ENCODE assay signal across 15 mouse cellular contexts in genomic region chr8:10793670-10794366, GRCm38 (mm10).
DNase-seq lines count a peak whose midpoint lies in the region; ATAC-seq and TF ChIP-seq lines count a peak whose summit lies in the region.
"Had no signal": no experiment of that assay in that cellular context is flagged by ENCODE, and none has a peak within 500 bp of the region (broad histone marks: within the 10 kb centered on the region; RNA-seq: fewer than 3 reads in every experiment).

No protein-coding gene starts in this region.

- no peaks in the 10 kb centered on the region for H3K36me3 ChIP-seq in embryonic facial prominence, embryonic 10.5 days (replicated peaks)
- H3K36me3 ChIP-seq in forebrain, embryonic 13.5 days (ENCODE audit: poor library complexity, severe bottlenecking) = no peaks in the 10 kb centered on the region
- H3K36me3 ChIP-seq in hindbrain, embryonic 14.5 days (replicated peaks; ENCODE audit: control insufficient read depth, insufficient read depth) = no peaks in the 10 kb centered on the region
- H3K36me3 ChIP-seq in midbrain, embryonic 14.5 days (ENCODE audit: control insufficient read depth, insufficient read depth, low read length) = no peaks in the 10 kb centered on the region
- H3K36me3 ChIP-seq in intestine, postnatal 0 days (ENCODE audit: control insufficient read depth, insufficient read depth) = no peaks in the 10 kb centered on the region
- H3K36me3 ChIP-seq: embryonic facial prominence, embryonic 12.5 days had no signal

- H3K27me3 ChIP-seq in embryonic facial prominence, embryonic 10.5 days (replicated peaks; ENCODE audit: low read depth, poor library complexity, severe bottlenecking) = 0 out of 2 replicates have a peak, but pooled peaks cover 3% of the 10 kb centered on the region
- H3K27me3 ChIP-seq in forebrain, embryonic 13.5 days = no peaks in the 10 kb centered on the region; the same call in 1 of the 2 replicates
- no peaks in the 10 kb centered on the region for H3K27me3 ChIP-seq in hindbrain, embryonic 14.5 days (ENCODE audit: control insufficient read depth, insufficient read depth, low read length)
- H3K27me3 ChIP-seq in midbrain, embryonic 14.5 days (ENCODE audit: control insufficient read depth, insufficient read depth, low read length) = no peaks in the 10 kb centered on the region
- no peaks in the 10 kb centered on the region for H3K27me3 ChIP-seq in intestine, postnatal 0 days (replicated peaks; ENCODE audit: control insufficient read depth, insufficient read depth, low read length)
- H3K27me3 ChIP-seq: embryonic facial prominence, embryonic 12.5 days had no signal

- H3K4me3 ChIP-seq in embryonic facial prominence, embryonic 10.5 days = no peak overlapping the region
- no peak overlapping the region for H3K4me3 ChIP-seq in forebrain, embryonic 13.5 days
- H3K4me3 ChIP-seq in hindbrain, embryonic 14.5 days (replicated peaks; ENCODE audit: low read length) = no peak overlapping the region
- H3K4me3 ChIP-seq in midbrain, embryonic 14.5 days (replicated peaks; ENCODE audit: low read depth, low read length) = no peak overlapping the region
- H3K4me3 ChIP-seq in intestine, postnatal 0 days (ENCODE audit: low read depth, low read length) = no peak overlapping the region
- H3K4me3 ChIP-seq: embryonic facial prominence, embryonic 12.5 days had no signal

- H3K4me1 ChIP-seq in embryonic facial prominence, embryonic 10.5 days = peaks cover 9% of the 10 kb centered on the region
- H3K4me1 ChIP-seq in forebrain, embryonic 13.5 days = peaks cover 21% of the 10 kb centered on the region
- H3K4me1 ChIP-seq in hindbrain, embryonic 14.5 days (replicated peaks; ENCODE audit: control insufficient read depth, insufficient read depth, low read length) = peaks cover 12% of the 10 kb centered on the region; the same call in 1 of the 2 replicates
- peaks cover 11% of the 10 kb centered on the region for H3K4me1 ChIP-seq in midbrain, embryonic 14.5 days (ENCODE audit: control insufficient read depth, insufficient read depth, low read length)
- H3K4me1 ChIP-seq in intestine, postnatal 0 days (replicated peaks; ENCODE audit: control insufficient read depth, insufficient read depth, low read length) = no peaks in the 10 kb centered on the region
- H3K4me1 ChIP-seq: embryonic facial prominence, embryonic 12.5 days had no signal

- peak overlapping the region; percentile 21 for H3K4me2 ChIP-seq in forebrain, embryonic 13.5 days
- 0 out of 2 replicates have a peak overlapping the region, but pooled peaks have one; percentile 12 for H3K4me2 ChIP-seq in hindbrain, embryonic 14.5 days (replicated peaks)
- H3K4me2 ChIP-seq in midbrain, embryonic 14.5 days (ENCODE audit: low read length) = no peak overlapping the region
- H3K4me2 ChIP-seq in intestine, postnatal 0 days (replicated peaks; ENCODE audit: low read depth) = no peak overlapping the region
- H3K4me2 ChIP-seq: embryonic facial prominence, embryonic 12.5 days; liver, embryonic 11.5 days had no signal

- H3K27ac ChIP-seq in embryonic facial prominence, embryonic 10.5 days (replicated peaks) = peak overlapping the region; percentile 21
- peak overlapping the region; percentile 54 for H3K27ac ChIP-seq in forebrain, embryonic 13.5 days
- peak overlapping the region; percentile 71 for H3K27ac ChIP-seq in hindbrain, embryonic 14.5 days
- peak overlapping the region; percentile 78 for H3K27ac ChIP-seq in midbrain, embryonic 14.5 days (replicated peaks; ENCODE audit: low read depth, low read length)
- no peak overlapping the region for H3K27ac ChIP-seq in intestine, postnatal 0 days (ENCODE audit: low read depth, low read length)
- H3K27ac ChIP-seq: embryonic facial prominence, embryonic 12.5 days had no signal

- no peak overlapping the region for H3K9ac ChIP-seq in forebrain, embryonic 13.5 days
- H3K9ac ChIP-seq in hindbrain, embryonic 14.5 days = peak overlapping the region; percentile 31; the same call in 1 of the 2 replicates
- no peak overlapping the region for H3K9ac ChIP-seq in midbrain, embryonic 14.5 days (replicated peaks; ENCODE audit: low read length)
- H3K9ac ChIP-seq in intestine, postnatal 0 days (ENCODE audit: low read depth, low read length) = no peak overlapping the region
- H3K9ac ChIP-seq: embryonic facial prominence, embryonic 12.5 days had no signal

- no peak for TF ChIP-seq CTCF in intestine, postnatal 0 days (IDR thresholded peaks at IDR 0.05; ENCODE audit: low read depth)

- no peak for DNase-seq in embryonic facial prominence, embryonic 10.5 days (ENCODE audit: low spot score)
- DNase-seq in hindbrain, embryonic 14.5 days (ENCODE audit: low spot score) = no peak
- no peak for DNase-seq in midbrain, embryonic 14.5 days
- DNase-seq in ovary, postnatal 14 days (ENCODE audit: low spot score) = no peak
- DNase-seq in spleen, postnatal 14 days (ENCODE audit: low spot score in 2 of 2) = no peak
- DNase-seq: cerebellum, postnatal 25 days; heart, postnatal 36 days; kidney, adult 2 months; kidney, postnatal 36 days; left cerebral cortex, postnatal 4 days; thymus, postnatal 36 days had no signal

- no peaks in the 10 kb centered on the region for H3K9me3 ChIP-seq in embryonic facial prominence, embryonic 10.5 days
- H3K9me3 ChIP-seq in forebrain, embryonic 13.5 days (replicated peaks) = no peaks in the 10 kb centered on the region
- no peaks in the 10 kb centered on the region for H3K9me3 ChIP-seq in hindbrain, embryonic 14.5 days (ENCODE audit: control insufficient read depth, low read length)
- H3K9me3 ChIP-seq in midbrain, embryonic 14.5 days (ENCODE audit: control insufficient read depth, low read length) = no peaks in the 10 kb centered on the region
- H3K9me3 ChIP-seq in intestine, postnatal 0 days (ENCODE audit: control insufficient read depth) = no peaks in the 10 kb centered on the region
- H3K9me3 ChIP-seq: embryonic facial prominence, embryonic 12.5 days had no signal

- peak; percentile 22; the same call in 1 of the 2 replicates for ATAC-seq in forebrain, embryonic 13.5 days
- no peak; the same call in 1 of the 2 replicates for ATAC-seq in hindbrain, embryonic 14.5 days (ENCODE audit: low FRiP score)
- ATAC-seq in midbrain, embryonic 14.5 days (ENCODE audit: low FRiP score, low TSS enrichment) = no peak
- no peak for ATAC-seq in intestine, postnatal 0 days

- WGBS in embryonic facial prominence, embryonic 10.5 days = 94% methylated on average over 9 of the region's 9 CpGs
- WGBS in forebrain, embryonic 13.5 days = 81% methylated on average over 9 of the region's 9 CpGs
- 91% methylated on average over 9 of the region's 9 CpGs for WGBS in hindbrain, embryonic 14.5 days
- 90% methylated on average over 9 of the region's 9 CpGs for WGBS in midbrain, embryonic 14.5 days
- WGBS in intestine, postnatal 0 days = 94% methylated on average over 9 of the region's 9 CpGs

Comparison
In these comparisons a context has a peak if more than half of its experiments do, and no peak if none do; other contexts are left out.
1. H3K4me2 ChIP-seq: peak in forebrain, embryonic 13.5 days (single experiment) and hindbrain, embryonic 14.5 days (single experiment); none in midbrain, embryonic 14.5 days (single experiment) and intestine, postnatal 0 days (single experiment).